Mouse (Mus musculus) liver, adult (tissue): Measurements from ENCODE around the gene Acot4.
"Not testable (repeated sequence)": the region's sequence is repeated elsewhere in the genome, so short reads cannot be mapped to it uniquely, and the experiment has no call there.

Experiments used
- GATA4 ChIP-seq: IDR thresholded peaks from 2 replicates; pipeline ENCODE4 v1.6.1; 2014; ENCODE audit warnings: mild to moderate bottlenecking, low read length; ENCODE audit not compliant: insufficient replicate concordance

Gene Acot4

DNA sequence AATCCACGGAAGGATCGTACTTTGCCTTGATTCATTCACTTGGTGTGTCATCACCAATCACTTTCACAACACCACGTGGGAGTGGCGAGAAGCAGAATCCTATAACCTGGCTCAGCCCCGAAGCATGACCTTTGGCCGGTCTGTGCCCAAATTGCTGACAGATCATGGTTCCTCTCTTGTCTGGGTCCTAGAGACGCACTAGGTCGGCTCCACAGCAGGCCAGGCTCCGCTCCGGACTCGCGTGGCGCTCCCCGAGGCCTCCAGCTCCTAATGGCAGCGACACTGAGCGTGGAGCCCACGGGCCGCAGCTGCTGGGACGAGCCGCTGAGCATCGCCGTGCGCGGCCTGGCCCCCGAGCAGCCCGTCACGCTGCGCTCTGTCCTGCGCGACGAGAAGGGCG is at the start of gene Acot4:
Gene Acot4, plus strand, starts transcription at position 139 of the 400 bp plus-strand sequence.
- not testable (repeated sequence) for TF ChIP-seq GATA4

- no peak for TF ChIP-seq GATA4
These were observed 49.7 kb upstream of the Acot4 start for GRCm38 (mm10) chr12:83988483-83988882.

- no peak for TF ChIP-seq GATA4
These were observed 48.8 kb upstream of the Acot4 start for GRCm38 (mm10) chr12:83989378-83989777.

DNA sequence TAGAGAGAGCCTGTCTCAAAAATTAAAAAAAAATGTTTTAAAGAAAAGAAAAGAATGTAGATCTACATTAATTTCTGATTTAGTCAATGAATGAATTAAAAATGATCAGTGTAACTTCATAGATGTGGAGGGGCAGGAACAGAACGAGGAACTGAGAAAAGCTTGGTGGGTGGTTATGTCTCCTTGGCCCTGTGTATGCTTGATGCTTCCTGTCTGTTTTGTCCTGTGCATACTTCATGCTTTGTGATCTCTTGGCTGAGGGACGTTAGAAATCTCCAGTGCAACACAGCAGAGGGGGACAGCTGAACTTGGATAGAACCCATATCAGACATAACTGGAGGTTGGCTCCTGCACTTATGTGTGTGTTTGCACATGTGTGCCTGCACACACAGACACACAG is 41.0 kb upstream of the Acot4 start:
- TF ChIP-seq GATA4, result no peak

DNA sequence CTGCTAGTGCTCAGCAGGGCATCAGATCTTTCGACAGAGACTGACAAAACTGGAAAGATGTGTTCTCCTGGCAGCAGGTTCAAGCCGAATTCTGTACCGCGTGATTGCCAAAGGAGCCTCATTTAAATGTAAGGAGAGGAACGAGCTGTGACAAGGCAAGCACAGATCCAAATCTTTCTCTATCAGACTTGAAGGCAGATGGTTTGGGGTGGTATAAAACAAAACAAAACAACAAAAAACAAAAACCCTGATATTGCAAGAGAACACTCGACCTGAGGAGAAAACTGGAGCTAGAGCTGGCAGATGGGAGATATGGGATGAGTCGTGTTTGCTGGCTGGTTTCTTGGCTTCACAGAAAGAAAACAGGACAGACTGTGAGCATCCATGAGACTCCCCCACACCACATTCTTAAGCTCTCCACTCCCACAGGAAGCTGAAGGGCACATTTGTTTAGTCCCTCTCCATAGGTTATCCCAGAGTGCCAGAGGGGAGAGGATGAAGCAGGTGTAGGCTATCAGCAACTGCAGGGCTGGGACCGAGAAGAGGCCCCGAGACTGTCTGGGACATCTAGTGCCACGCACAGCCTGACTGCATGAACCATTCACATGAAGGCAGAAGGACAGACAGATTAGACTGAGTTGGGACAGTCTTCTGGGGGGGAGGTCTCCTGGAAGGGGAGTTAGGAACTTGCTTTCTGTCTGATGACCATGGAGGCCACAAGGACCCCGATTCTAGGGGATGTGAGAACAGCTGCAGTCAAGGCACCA is 39.7 kb upstream of the Acot4 start:
- no peak for TF ChIP-seq GATA4

DNA sequence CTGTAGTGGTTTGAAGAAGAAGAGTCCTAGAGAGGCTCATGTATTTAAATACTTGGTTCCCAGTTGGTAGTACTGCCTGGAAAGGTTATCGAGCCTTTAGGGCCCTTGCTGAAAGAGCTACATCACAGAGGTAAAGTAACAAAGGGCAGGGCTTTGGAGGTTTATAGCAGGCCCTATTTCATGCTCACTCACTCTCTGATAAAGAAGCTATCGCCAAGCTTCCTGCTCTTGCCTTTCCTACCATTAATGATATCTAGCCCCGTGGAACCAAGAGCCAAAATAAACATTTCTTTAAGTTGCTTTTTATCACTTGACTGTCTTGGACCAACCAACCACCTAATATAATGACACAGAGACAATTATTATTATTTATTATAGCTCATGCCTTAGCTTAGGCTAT is 37.8 kb upstream of the Acot4 start:
- TF ChIP-seq GATA4, result no peak

GRCm38 (mm10) chr12:84003866-84004265 is 34.3 kb upstream of the Acot4 start:
- TF ChIP-seq GATA4, result no peak

- no peak for TF ChIP-seq GATA4
These were observed 29.9 kb upstream of the Acot4 start for GRCm38 (mm10) chr12:84008251-84008650.

GRCm38 (mm10) chr12:84008729-84009128 is 29.4 kb upstream of the Acot4 start:
- no peak for TF ChIP-seq GATA4

- not testable (repeated sequence) for TF ChIP-seq GATA4
These were observed 28.8 kb upstream of the Acot4 start, which contains the start of gene Acot1 for GRCm38 (mm10) chr12:84009171-84009965. Gene Acot1, plus strand, starts transcription at chr12:84009490.

DNA sequence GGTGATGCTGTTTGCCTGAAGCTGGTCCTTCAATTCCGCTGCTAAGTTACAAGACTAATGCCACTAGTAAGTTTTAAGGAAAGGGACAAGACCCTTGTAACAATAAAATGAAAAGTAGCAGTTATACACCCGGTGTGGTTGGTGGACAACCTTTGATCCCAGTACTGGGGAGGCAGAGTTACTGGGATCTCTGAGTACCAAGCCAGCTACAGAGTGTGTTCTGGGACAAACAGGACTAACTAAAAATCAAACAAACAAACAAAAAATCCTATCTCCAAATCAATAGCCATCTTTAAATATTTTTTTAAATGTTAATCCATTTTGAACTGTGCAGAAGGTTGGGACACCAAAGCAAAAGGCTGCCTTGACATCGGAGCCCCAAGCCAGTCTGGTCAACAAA is 28.0 kb upstream of the Acot4 start:
- TF ChIP-seq GATA4, result no peak

- TF ChIP-seq GATA4, result no peak
These were observed 26.7 kb upstream of the Acot4 start for GRCm38 (mm10) chr12:84011251-84012040.

- TF ChIP-seq GATA4, result no peak
These were observed 25.0 kb upstream of the Acot4 start for GRCm38 (mm10) chr12:84013130-84013529.

DNA sequence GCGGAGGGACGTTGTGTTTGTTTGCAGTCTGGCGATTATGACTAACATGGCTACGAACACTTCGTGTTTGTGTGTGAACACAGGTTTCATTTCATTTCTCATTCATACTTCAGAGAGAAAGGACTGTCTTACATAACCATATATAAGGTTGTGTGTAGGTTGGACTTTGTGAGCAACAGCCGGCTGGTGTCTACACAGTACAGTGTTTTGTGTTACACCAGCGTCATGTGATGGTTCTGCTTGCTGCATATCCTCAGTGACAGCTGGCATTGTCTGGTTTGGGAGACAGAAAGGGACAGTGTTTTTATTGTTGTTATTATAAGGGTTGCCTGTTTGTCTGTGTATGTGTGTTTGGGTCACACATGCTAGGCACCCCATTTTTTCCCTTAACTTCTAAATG is 24.5 kb upstream of the Acot4 start:
- no peak for TF ChIP-seq GATA4

- no peak for TF ChIP-seq GATA4
These were observed 15.0 kb upstream of the Acot4 start for GRCm38 (mm10) chr12:84023052-84023745.
